Mouse (Mus musculus): ENCODE data around the gene Dbh. TPM values are rescaled to one million over a fixed set of nuclear protein-coding genes. Genes with fewer than 3 reads are reported as not detected.

Gene Dbh
- polyA plus RNA-seq, 1 experiment from 2014 or later, result 0.65 TPM

- ATAC-seq, result no peak
- WGBS, result 54% methylated on average over 4 of the region's 4 CpGs
- Histone ChIP-seq H3K9me3 (ENCODE audit: control insufficient read depth) (no peaks in the 10 kb centered on the region), H3K27ac (ENCODE audit: low read depth, low read length) (no peak overlapping the region), H3K4me3 (ENCODE audit: low read depth, low read length) (no peak overlapping the region), H3K4me1 (replicated peaks; ENCODE audit: control insufficient read depth, insufficient read depth, low read length) (no peaks in the 10 kb centered on the region), H3K4me2 (replicated peaks; ENCODE audit: low read depth) (no peak overlapping the region), H3K36me3 (ENCODE audit: control insufficient read depth, insufficient read depth) (no peaks in the 10 kb centered on the region), H3K9ac (ENCODE audit: low read depth, low read length) (no peak overlapping the region), H3K27me3 (replicated peaks; ENCODE audit: control insufficient read depth, insufficient read depth, low read length) (peaks cover 9% of the 10 kb centered on the region)
- TF ChIP-seq CTCF (IDR thresholded peaks at IDR 0.05; ENCODE audit: low read depth), result no peak
These were observed 26.7 kb upstream of the Dbh start for GRCm38 (mm10) chr2:27138356-27138755.

GRCm38 (mm10) chr2:27141950-27142693 lies 22.9 kb upstream of the Dbh start, which contains the start of gene Fam163b:
Gene Fam163b, minus strand, starts transcription at chr2:27142491.
- H3K4me3 ChIP-seq (ENCODE audit: low read depth, low read length), result no peak within 1 kb of the TSS; the same call in 1 of the 2 replicates
- no peak within 1 kb of the TSS for H3K27ac ChIP-seq (ENCODE audit: low read depth, low read length)
- no peak for ATAC-seq
- H3K36me3 ChIP-seq (ENCODE audit: control insufficient read depth, insufficient read depth), result no peaks in the 10 kb centered on the region
- peaks cover 9% of the 10 kb centered on the region for H3K27me3 ChIP-seq (replicated peaks; ENCODE audit: control insufficient read depth, insufficient read depth, low read length)
- 2% methylated on average over 42 of the region's 62 CpGs for WGBS
- H3K4me2 ChIP-seq (replicated peaks; ENCODE audit: low read depth), result peak within 1 kb of the TSS; percentile 58
- no peaks in the 10 kb centered on the region for H3K9me3 ChIP-seq (ENCODE audit: control insufficient read depth)
- no peak for TF ChIP-seq CTCF (IDR thresholded peaks at IDR 0.05; ENCODE audit: low read depth)
- H3K4me1 ChIP-seq (replicated peaks; ENCODE audit: control insufficient read depth, insufficient read depth, low read length), result no peaks in the 10 kb centered on the region
- no peak within 1 kb of the TSS for H3K9ac ChIP-seq (ENCODE audit: low read depth, low read length)

DNA sequence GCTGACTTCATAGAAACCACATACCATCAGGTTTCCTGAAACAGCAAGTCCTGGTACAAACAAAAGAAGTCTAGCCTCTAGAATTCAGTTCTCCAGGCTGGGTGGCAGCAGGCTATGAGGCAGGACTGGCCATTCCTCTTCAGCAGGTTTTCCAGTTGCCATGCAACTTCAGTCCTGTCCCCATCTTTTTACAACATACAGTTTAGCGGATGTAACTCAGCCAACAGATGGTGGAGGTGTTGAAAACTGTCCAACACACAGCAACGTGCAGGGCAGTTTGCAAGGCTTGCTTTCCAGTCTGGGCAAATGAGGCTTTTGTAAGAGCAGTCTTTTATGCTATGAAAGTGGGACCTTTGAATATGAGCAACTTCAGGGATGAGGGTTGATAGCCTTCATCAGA lies 20.1 kb upstream of the Dbh start:
- no peak overlapping the region for H3K9ac ChIP-seq (ENCODE audit: low read depth, low read length)
- H3K27ac ChIP-seq (ENCODE audit: low read depth, low read length), result no peak overlapping the region
- H3K36me3 ChIP-seq (ENCODE audit: control insufficient read depth, insufficient read depth), result no peaks in the 10 kb centered on the region
- no peaks in the 10 kb centered on the region for H3K9me3 ChIP-seq (ENCODE audit: control insufficient read depth)
- no peak overlapping the region for H3K4me2 ChIP-seq (replicated peaks; ENCODE audit: low read depth)
- H3K27me3 ChIP-seq (replicated peaks; ENCODE audit: control insufficient read depth, insufficient read depth, low read length), result peaks cover 9% of the 10 kb centered on the region
- ATAC-seq, result no peak
- WGBS, result 66% methylated on average over 2 of the region's 2 CpGs
- H3K4me3 ChIP-seq (ENCODE audit: low read depth, low read length), result no peak overlapping the region
- H3K4me1 ChIP-seq (replicated peaks; ENCODE audit: control insufficient read depth, insufficient read depth, low read length), result no peaks in the 10 kb centered on the region
- no peak for TF ChIP-seq CTCF (IDR thresholded peaks at IDR 0.05; ENCODE audit: low read depth)

GRCm38 (mm10) chr2:27146840-27147239 lies 18.2 kb upstream of the Dbh start:
- Histone ChIP-seq H3K4me1 (replicated peaks; ENCODE audit: control insufficient read depth, insufficient read depth, low read length) (no peaks in the 10 kb centered on the region), H3K27ac (ENCODE audit: low read depth, low read length) (no peak overlapping the region), H3K9me3 (ENCODE audit: control insufficient read depth) (no peaks in the 10 kb centered on the region), H3K9ac (ENCODE audit: low read depth, low read length) (no peak overlapping the region), H3K4me3 (ENCODE audit: low read depth, low read length) (no peak overlapping the region), H3K27me3 (replicated peaks; ENCODE audit: control insufficient read depth, insufficient read depth, low read length) (peaks cover 7% of the 10 kb centered on the region), H3K4me2 (replicated peaks; ENCODE audit: low read depth) (no peak overlapping the region), H3K36me3 (ENCODE audit: control insufficient read depth, insufficient read depth) (no peaks in the 10 kb centered on the region)
- 81% methylated on average over 6 of the region's 6 CpGs for WGBS
- no peak for TF ChIP-seq CTCF (IDR thresholded peaks at IDR 0.05; ENCODE audit: low read depth)
- no peak for ATAC-seq

DNA sequence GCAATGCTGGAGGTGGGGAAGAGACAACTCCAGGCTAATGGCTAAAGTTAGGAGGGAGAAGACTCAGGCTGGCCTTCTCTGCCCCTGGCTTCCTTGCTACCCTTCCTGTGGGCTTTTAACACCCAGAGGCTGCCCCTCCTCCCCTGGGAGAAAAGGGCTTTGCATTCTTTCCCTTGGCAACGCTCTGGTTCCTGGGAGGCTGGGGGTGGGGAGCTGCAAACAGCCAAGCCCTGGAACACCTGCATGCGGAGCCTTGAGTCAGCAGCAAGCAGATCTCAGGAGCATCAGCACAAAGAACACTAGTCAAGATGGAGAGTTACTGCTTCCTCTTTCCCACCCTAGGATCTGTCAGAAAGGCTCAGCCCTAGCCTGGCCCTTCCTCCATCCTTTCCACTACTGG lies 15.6 kb upstream of the Dbh start:
- TF ChIP-seq CTCF (IDR thresholded peaks at IDR 0.05; ENCODE audit: low read depth), result no peak
- Histone ChIP-seq H3K4me3 (ENCODE audit: low read depth, low read length) (no peak overlapping the region), H3K4me1 (replicated peaks; ENCODE audit: control insufficient read depth, insufficient read depth, low read length) (no peaks in the 10 kb centered on the region), H3K9me3 (ENCODE audit: control insufficient read depth) (no peaks in the 10 kb centered on the region), H3K4me2 (replicated peaks; ENCODE audit: low read depth) (no peak overlapping the region), H3K9ac (ENCODE audit: low read depth, low read length) (no peak overlapping the region), H3K36me3 (ENCODE audit: control insufficient read depth, insufficient read depth) (no peaks in the 10 kb centered on the region), H3K27ac (ENCODE audit: low read depth, low read length) (no peak overlapping the region), H3K27me3 (replicated peaks; ENCODE audit: control insufficient read depth, insufficient read depth, low read length) (no peaks in the 10 kb centered on the region)
- WGBS, result 8% methylated on average over 2 of the region's 2 CpGs
- ATAC-seq, result no peak

DNA sequence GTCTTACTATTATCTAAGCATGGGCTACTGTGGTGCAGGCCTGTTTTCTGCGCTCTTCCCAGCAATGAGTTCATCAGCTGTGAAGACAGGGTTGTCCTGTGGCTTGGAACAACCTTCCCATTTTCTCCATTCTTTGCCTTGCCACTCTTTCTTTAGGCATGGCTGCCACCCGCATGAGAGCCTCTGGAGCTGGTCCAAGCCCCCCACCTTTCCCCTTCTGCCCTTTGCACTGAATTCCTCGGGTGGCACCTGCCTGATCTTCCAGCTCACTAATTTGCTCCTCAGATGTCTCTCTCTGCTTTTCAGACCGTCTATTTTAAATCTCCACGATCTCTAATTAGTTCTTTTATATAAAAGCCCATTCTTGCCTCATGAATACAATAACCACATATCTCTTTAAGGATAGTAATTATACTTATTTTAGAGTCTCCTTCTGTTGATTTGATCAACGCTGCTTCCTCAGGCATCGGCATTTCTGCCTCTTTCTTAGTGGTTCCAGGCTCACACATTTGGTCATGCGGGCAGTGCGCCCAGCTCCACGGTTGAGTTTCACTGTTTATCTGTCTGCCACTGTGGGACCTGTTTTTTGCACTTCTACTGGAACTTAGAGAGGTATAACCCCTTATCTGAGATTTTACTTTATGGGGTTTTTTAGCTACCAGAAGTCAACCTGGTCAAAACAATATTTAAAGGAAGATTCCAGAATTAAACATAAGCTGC lies 10.4 kb upstream of the Dbh start:
- 76% methylated on average over 10 of the region's 10 CpGs for WGBS
- no peaks in the 10 kb centered on the region for H3K9me3 ChIP-seq (ENCODE audit: control insufficient read depth)
- no peak for ATAC-seq
- no peaks in the 10 kb centered on the region for H3K36me3 ChIP-seq (ENCODE audit: control insufficient read depth, insufficient read depth)
- no peaks in the 10 kb centered on the region for H3K27me3 ChIP-seq (replicated peaks; ENCODE audit: control insufficient read depth, insufficient read depth, low read length)
- no peak overlapping the region for H3K27ac ChIP-seq (ENCODE audit: low read depth, low read length)
- no peak for TF ChIP-seq CTCF (IDR thresholded peaks at IDR 0.05; ENCODE audit: low read depth)
- H3K4me2 ChIP-seq (replicated peaks; ENCODE audit: low read depth), result no peak overlapping the region
- no peaks in the 10 kb centered on the region for H3K4me1 ChIP-seq (replicated peaks; ENCODE audit: control insufficient read depth, insufficient read depth, low read length)
- no peak overlapping the region for H3K4me3 ChIP-seq (ENCODE audit: low read depth, low read length)
- H3K9ac ChIP-seq (ENCODE audit: low read depth, low read length), result no peak overlapping the region

Data from intestine, postnatal 0 days (tissue).